Mouse (Mus musculus) retina, adult 2 months (tissue): ENCODE measurements around the gene Hagh.

Experiments
- DNase-seq: peaks from one replicate; pipeline ENCODE4 v3.0.0-alpha.2; 2012; ENCODE audit warnings: low read depth, low spot score

Hagh gene

DNA sequence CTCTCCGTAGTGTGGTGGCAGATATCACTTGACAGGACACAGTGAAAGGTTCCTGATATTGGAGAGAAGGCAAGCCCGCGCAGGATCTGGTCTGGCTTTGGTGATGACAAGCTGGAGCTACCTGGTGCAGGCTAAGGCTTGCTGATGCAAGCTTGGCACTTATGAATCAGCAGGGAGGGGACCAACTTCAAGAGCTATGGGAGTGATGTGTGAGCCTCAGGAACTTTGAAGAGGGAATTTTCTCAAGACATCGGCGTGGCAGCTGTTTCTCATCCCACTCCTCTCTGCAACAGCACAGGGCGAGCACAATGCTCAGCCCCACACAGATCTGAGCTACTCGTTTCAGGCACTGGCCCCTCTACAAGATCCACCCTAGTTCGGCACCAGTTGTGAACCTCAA, at the start of gene Hagh:
Hagh (plus strand) TSS at position 302 of the 400 bp plus-strand sequence.
- DNase-seq: no peak

DNA sequence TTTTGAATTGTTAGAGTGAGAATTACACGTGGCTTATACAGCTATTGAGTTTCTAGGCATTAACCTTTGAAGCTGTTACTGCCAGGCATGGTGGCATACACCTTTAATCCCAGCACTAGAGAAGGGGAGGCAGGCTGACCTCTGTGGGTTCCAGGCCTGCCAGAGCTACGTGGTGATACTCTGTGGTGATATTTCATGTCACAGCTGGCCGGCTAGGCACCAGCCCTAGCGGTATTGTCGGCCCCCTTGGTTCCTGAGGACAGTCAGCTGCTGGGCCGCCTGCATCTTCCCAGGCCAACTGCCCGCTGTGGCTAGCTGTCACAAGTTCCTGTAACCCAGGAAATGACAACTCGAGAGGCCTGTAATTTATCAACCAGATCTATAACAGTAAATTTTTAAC, 47.8 kb upstream of the Hagh start:
- DNase-seq: no peak

DNA sequence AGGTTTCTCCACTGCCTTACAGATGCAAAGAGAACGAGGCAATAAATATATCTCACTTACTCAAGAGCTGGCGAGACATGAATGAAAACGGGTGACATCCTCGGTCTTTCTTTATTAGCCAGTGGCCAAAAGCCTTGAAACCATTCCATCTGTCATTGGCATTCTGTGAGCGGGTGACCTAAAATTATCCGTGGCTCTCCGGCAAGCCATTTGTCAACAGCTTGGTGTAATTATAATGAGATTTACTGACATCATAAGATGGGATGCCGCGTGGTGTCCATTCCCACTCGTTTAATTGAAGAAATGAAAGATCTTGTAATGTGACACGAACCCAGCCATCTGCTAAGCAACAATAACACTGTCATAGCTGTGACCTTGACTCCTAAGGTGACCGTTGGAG, 45.2 kb upstream of the Hagh start:
- no peak for DNase-seq

DNA sequence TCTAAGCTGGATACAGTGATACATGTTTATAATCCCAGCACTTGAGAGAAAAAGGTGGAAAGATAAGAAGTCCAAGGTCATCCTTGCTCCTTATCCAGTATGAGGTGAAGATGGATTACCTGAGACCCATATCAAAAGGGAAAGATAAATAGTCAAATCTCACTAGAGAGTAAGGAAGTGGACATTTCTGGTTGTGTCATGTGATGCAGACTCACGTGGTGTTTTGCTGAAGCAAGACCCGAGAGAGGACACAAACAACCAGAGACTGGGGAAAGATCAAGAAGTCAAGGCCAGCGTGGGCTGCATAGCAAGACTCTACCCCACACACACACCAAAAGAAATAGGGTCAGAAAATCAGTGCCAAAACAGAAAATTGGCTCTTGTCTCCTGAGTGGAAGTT, 43.0 kb upstream of the Hagh start:
- DNase-seq: no peak

DNA sequence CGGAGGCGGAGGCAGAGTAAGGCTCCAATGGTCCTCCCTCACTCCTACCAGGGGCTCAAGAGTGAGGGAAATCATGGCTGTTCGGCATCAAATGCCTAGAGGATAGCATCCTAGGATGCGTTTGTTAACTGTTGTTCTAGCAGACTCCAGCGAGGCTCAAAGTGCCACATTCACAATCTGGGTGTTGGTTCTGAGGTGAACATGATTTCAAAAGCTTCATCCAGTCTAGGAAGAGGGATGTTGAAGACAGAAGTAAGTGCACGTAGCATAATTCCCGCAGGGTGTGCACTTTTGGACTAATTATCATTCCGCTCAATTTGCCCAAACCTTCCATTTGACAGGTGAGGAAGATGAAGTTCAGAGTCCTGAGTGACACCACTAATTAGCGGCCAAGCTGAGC, 41.7 kb upstream of the Hagh start:
- DNase-seq: no peak

DNA sequence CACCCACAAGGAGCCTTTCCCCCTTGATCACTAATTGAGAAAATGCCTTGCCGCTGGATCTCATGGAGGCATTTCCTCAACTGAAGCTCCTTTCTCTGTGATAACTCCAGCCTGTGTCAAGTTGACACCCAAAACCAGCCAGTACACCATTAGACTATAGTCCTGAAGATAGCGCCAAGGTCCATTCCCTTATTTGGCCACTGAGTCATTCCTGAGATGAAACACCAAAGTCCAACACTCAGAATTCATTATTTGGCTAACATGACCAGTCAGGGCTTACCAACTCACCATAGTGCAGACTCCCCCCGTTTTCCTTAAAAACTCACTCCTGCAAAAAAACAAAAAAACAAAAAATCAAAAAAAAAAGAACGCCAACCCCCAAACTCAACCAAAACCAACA, 40.5 kb upstream of the Hagh start:
- no peak for DNase-seq

DNA sequence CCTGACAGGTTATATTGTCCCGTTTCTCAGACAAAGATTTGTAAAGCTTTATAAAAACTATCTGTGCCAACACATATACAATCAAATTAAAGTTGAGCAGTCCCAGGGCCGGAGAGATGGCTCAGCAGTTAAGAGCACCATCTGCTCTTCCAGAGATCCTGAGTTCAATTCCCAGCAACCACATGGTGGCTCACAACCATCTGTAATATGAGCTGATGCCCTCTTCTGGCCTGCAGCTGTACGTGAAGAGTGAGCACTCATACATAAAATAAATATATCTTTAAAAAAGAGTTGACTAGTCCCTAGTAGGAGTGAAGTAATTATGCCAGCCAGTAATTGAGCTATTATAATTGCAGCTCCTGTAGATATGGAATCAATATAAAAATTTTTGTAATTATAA, 39.4 kb upstream of the Hagh start:
- DNase-seq: no peak

DNA sequence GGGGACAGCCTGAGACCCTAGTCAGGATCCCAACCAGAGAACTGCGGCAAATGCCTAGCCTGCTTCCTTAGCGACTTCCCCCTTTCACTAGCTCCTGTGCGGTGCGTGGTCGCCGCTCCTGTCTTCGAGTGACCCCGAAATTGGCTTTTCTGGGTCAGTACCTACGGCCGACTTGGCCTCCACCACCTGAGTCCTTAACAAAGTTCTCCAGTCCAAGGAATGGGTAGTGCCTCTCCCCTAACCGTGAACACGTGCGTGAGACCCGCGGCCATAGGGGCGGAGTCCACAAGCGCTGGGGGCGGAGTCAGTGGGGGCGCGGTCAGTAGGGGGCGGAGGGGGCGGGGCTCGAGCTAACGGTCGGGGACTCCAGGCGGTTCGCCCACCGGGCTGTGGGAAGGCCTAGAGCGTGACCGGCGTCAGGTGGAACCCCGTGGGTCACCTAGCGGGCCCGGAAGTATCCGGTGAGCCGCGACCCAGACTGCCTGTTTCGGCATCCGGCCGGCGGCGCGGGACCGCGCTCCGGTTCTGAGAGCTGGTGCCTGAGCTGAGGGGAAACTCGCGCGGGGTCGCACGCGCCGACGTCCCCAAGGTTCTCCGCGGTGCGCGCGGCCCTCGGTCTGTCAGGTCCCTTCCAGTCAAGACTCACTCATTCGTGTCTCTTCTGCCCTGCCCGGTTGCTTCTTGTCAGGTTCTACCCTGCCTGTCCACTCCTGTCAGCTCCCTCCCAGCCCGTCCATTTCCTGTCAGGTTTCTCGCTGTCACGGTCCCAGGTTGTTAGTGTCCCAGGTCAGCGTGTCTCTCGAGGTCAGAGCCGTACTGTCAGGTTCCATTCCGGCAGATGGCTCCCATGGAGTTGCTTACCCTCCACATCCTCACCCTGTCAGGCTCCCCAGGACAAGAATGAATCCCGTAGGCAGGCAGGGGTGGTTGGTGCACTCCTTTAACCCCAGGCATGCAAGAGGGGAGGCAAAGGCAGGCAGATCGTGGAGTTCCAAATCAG, 35.7 kb upstream of the Hagh start, which contains the start of gene Meiob:
Meiob (plus strand) TSS at position 338 of the 1,000 bp plus-strand sequence.
- no peak for DNase-seq

DNA sequence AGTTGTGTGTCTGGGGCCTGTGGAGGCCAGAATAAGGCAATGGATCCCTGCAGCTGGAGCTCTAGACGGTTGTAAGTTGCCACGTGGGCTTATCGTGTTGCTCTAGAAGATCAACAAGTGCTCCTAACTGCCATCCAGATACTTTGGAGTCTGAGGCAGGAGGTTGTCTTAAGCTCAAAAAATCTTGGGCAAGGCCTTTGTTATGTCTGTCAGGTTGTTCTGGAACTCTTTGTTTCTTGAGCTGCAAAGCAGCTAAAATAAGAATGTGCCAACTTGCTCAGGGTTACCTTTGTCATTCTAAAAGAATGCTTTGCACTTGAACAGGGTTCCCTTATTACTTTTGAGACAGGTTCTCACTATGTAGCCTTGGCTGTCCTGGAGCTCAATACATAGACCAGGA, 28.7 kb upstream of the Hagh start:
- no peak for DNase-seq

DNA sequence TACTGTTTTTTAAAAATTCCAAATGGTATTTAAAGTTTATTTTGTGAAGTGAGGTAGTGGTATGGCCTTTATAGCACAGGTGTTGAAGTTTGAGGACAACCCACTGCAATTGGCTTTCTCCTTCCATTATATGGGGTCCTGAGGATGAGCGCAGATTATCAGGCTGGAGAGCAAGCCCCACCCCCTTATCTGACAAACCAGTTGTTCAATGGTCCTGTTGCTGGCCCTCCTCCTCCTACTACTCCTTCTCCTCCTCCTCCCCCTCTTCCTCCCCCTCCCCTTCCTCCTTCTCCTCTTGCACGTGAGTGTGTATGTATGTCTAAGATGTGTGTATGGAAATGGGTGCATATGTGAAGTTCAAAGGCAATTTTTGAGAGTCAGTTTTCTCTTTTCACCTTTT, 27.7 kb upstream of the Hagh start:
- DNase-seq: no peak

DNA sequence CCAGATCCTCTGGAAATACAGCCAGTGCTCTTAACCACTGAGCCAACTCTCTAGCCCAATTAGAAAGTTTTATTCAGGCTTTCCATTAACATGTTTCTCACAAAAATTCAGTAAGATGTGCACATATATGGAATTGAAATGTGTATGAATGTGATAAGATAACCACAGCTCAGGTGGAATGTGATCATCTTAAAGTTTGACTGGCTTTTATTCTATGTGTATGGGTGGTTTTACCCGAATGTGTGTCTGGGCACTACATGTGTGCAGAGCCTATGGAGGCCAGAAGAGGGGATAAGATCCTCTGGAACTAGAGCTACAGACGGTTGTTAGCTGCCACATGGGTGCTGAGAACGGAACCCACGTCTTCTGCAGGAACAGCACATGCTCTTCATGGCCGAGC, 24.7 kb upstream of the Hagh start:
- no peak for DNase-seq

DNA sequence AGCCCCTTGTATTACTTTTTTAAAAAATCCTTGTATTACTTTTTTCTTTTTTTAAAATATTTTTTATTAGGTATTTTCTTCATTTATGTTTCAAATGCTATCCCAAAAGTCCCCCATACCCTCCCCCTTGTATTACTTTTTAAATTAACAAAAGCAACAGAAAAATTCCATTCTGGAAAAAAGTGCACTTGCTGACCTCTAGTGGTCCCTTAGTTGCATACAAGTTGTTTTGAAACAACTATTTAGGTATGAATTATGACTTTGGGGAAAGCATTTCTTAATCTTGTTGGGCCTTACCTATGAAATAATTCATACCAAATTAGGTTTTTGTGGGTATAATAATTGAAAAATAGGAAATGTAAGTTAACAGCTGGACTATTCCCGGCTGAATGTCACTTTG, 22.4 kb upstream of the Hagh start:
- DNase-seq: no peak

DNA sequence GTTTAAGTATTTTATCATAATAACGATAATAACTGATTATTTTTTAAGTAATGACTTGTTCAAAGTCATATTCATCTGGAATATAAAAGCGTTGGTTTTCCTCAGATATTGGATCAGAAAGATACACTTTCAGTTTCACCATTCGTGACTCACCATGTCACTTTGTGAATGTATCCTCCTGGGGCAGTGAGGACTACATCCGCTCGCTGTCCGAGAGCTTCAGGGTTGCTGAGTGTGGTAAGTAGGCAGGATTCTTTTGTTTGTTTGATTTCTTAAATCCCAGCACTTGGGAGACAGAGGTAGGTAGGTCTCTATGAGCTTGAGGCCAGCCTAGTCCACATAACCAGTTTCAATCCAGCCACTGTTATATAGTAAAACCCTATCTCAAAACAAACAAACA, 21.8 kb upstream of the Hagh start:
- DNase-seq: no peak

DNA sequence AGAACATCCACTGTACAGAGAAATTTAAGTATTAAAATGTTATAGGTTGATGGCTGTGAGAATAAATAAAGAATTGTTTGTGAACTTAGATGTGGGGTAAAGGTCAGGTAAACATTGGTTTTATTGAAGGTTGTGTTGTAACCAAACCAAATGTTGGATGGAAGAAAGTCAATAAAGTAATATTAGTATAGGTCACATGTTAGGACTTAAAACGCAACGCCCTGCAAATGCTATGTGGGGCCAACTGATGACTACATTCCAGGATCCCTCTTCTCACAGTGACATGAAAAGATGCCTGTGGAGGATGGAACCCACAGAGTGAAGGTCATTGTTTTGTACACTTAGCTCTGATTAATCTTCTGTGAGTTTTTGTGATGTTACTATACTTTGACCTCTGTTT, 20.5 kb upstream of the Hagh start:
- no peak for DNase-seq

DNA sequence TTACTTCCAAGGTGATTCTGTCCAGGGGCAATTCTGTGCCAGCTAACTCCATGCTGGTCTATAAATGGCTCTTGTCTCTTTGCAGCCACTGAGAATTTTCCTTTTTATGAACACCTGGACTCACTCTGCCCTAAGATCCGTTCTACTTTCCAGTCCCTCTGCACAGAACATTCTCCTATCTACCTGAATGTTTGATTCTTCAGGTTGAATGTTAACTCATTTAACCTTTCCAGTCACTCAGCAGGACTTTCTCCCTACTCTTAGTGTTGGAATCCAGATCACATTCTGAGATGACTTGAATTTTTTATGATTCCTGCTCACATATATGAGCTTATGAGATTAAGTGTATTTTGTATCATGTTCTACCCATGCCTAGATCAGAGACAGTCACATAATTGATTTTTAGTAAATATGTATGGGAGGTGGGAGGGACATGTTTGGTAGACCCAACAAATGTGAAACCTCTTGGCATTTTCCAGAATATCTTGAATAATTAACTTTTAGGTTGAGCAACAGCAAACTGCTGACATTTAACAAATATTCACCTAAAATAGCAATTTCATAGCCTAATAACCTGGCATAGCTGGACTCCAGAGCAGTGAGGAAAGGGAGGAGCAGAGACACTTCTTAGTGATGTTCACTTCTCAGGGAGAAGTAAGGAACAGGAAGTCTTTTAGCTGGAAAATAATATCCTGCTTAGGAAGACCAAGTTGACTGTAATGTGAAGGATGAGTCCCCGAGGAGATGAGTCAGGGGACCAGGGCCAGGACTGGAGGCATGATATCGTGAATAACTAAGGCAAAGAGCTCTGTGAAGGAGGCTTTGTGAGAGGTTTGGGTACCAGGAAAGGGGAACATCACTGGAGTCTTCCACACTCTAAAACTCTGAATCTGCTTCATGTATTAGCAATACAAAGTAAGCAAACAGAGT, 18.3 kb upstream of the Hagh start:
- no peak for DNase-seq

DNA sequence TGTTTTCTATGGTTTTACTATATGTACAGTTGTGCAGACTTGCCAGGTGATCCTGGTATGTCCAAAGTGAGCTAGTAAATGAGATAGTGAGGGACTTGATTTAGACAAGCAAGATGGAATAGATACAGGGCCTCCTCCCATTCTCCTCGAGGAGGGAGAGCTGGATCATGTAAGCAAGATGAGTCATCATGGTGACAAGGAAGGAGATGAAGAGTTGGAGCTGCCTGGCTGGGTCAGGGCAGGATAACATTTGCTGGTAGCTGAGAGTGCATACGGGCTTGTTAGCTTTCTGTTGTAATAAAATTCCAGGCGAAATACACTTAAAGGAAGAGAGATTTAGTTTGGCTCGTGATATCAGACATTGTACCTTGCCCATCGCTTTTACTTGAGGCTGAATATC, 398 bp downstream of the Hagh start:
- no peak for DNase-seq

DNA sequence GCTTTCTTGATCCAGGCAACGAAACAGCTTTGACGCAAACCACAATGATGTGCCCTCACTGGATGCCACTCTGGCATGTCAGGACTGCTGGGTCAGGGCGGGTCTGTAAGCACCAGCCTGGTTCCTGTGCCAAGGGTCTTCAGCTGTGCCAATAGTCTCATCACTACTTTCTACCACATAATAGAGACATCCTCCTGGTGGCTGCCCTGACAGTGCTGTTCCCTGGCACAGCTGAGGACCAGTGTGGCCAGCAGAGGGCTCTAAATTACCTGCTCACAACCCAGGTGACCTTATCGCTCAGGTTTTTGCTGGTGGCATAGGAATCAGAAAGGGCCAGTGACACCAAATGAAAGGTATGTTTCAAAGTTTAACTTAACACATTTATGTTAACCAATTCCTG, 1.2 kb downstream of the Hagh start:
- no peak for DNase-seq

DNA sequence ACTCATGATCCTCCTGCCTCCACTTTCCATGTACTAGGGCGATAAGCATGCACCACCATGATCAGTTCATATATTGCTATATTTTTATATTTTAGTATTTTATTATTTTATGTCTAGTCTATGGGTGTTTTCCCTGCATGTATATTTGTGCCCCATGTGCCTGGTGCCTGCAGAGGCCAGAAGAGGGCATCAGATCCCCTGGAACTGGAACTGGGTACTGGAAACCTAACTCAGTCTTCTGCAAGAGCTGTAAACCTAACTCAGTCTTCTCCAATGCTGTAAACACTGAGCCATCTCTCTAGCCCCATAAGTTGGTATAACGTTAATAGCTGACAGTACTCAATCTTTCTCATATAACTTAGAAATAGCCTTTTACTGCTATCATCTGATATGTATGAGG, 2.7 kb downstream of the Hagh start:
- DNase-seq: no peak

DNA sequence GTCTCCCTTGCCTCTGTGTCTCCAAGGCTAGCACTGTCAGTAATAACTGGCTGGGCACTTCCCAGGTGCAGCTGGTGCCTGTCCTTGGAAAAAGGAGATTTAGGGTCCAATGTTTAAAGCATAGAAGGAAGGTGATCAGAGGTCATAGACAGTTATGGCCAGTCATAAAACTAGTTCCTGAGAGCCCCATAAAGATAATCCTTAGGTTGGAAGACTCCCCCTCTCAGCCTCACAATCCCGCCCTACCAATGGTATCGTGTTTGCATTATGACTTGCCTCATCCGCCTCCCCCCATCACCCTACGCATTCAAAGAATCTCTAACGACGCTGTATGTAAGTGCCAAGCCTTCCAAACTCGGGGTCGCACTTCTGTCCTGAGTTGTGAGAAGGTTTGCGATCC, 4.6 kb downstream of the Hagh start:
- DNase-seq: no peak

DNA sequence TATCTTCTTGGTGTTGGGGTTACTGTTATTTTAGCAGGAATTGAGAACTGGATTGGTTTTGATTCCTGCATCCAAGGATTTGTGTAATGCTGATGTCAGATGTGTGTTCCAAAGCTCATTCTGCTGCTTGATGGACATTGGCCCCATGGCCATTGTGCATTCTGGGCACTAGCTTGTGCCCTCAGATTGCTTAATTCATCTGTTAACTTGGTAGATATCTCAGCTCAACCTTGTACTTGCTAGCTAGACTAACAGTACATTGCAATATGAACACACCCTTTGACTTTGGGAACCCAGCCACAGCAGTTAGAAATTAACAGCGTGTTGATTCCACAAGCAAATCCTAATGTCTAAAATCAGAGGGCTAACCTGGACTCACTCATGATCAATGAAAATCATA, 7.4 kb downstream of the Hagh start:
- DNase-seq: no peak

DNA sequence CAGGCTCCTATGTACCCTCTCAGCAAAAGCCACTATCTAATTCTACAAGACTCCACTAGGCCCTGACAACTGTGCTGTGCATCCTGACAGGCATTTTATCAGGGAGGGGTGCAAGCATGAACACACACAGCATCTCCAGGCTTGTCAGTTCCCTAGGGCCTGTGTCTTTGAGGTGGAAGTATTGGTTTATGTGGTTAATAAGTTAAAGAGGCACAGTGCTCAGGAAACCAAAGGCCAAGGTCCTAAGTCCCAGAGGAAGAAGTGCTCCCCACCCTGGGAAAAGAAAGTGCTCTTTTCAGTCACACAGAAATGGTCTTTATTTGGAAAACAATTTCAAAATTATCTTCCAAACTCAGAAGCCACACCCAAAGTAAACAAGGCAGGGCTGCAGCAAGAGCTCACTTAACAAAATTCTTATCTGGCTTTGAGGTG, 8.7 kb downstream of the Hagh start:
- no peak for DNase-seq

DNA sequence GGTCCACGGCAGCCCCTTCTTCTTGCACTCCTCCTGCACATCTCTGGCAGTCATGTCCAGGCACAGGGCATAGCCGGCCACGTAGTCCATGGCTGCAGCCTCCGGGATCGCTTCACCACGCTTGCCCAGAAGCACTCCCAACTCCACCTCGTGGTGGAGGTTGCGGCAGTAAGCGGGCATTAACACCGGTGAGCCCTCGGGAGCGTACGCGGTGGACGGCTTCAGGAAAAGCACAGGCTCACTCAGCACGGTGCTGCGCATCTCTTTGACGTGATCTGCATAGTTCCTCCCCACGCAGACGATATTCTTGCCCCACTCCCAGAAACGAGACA, 9.8 kb downstream of the Hagh start:
- DNase-seq: no peak
